Comparison of ENCODE assay signal across 8 mouse cellular contexts in the genomic region with DNA sequence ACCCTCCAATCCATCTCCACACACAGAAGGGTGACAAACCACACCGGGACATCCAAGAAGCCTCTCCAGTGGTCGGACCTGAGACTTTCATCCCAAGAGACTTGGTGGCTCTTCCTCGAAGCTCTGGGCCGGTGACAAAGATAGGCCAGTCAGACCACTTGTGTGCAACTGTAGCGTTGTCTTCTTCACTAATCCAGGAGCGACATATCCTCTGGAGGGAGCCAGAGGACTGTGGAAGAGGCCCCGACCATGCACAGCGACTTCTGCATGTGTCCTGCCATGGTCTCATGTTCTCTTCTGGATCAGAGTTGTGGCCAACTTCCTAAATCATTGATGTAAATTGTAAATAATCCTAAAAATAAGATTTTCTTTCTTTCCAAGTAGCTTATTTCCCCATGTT. TPM values are rescaled to one million over a fixed set of nuclear protein-coding genes. Genes with fewer than 3 reads are reported as not detected.
DNase-seq lines count a peak whose midpoint lies in the region; ATAC-seq and TF ChIP-seq lines count a peak whose summit lies in the region.

No protein-coding gene starts in this region.

- no peaks in the 10 kb centered on the region for H3K9me3 ChIP-seq in forebrain, postnatal 0 days (ENCODE audit: low read length)
- H3K9me3 ChIP-seq in forebrain, embryonic 11.5 days (ENCODE audit: control insufficient read depth, low read length) = no peaks in the 10 kb centered on the region

- 69% methylated on average over 8 of the region's 8 CpGs for WGBS in forebrain, postnatal 0 days
- 66% methylated on average over 8 of the region's 8 CpGs for WGBS in forebrain, embryonic 11.5 days

- DNase-seq in forebrain, postnatal 0 days = peak; percentile 48
- no peak for DNase-seq in forebrain, embryonic 11.5 days (ENCODE audit: low spot score)
- peak; percentile 71 for DNase-seq in CD4-positive, CD25-positive, alpha-beta regulatory T cell, adult 2 months (ENCODE audit: low read depth, low spot score)
- DNase-seq in heart, postnatal 10 days = peak; percentile 61 to 75
- DNase-seq in left cerebral cortex, adult 2 months (ENCODE audit: extremely low spot score in 1 of 2, low spot score in 2 of 2) = peak; percentile 66 to 77
- peak; percentile 62 to 66 for DNase-seq in thymus, postnatal 36 days

- no peaks in the 10 kb centered on the region for H3K36me3 ChIP-seq in forebrain, postnatal 0 days (ENCODE audit: insufficient read depth)
- H3K36me3 ChIP-seq in forebrain, embryonic 11.5 days (ENCODE audit: control insufficient read depth, insufficient read depth, low read length) = no peaks in the 10 kb centered on the region

- no peak overlapping the region for H3K4me3 ChIP-seq in forebrain, postnatal 0 days (ENCODE audit: low read depth, low read length)
- no peak overlapping the region for H3K4me3 ChIP-seq in forebrain, embryonic 11.5 days (ENCODE audit: low read depth, low read length)
- no peak overlapping the region for H3K4me3 ChIP-seq in left cerebral cortex, adult 2 months

- H3K4me1 ChIP-seq in forebrain, postnatal 0 days (ENCODE audit: insufficient read depth) = no peaks in the 10 kb centered on the region
- H3K4me1 ChIP-seq in forebrain, embryonic 11.5 days (replicated peaks; ENCODE audit: control insufficient read depth, insufficient read depth, low read length) = no peaks in the 10 kb centered on the region

- TF ChIP-seq CTCF in forebrain, postnatal 0 days (IDR thresholded peaks at IDR 0.05; ENCODE audit: low read depth) = peak; percentile 66
- TF ChIP-seq CTCF in left cerebral cortex, adult 2 months (IDR thresholded peaks at IDR 0.05) = peak; percentile 78

- H3K4me2 ChIP-seq in forebrain, postnatal 0 days (ENCODE audit: low read depth) = no peak overlapping the region
- no peak overlapping the region for H3K4me2 ChIP-seq in forebrain, embryonic 11.5 days (ENCODE audit: low read depth, low read length, severe bottlenecking)

- 0 out of 2 replicates have a peak, but pooled peaks have one; percentile 63 for ATAC-seq in forebrain, postnatal 0 days
- ATAC-seq in forebrain, embryonic 11.5 days (replicated peaks; ENCODE audit: low FRiP score) = no peak
- ATAC-seq in common myeloid progenitor, adult 5-6 weeks (replicated peaks; ENCODE audit: low read depth, poor library complexity, severe bottlenecking) = peak; percentile 95
- peak; percentile 71; the same call in 1 of the 2 replicates for ATAC-seq in neutrophil, adult 5-6 weeks (ENCODE audit: extremely low read depth, insufficient number of reproducible peaks, low FRiP score, poor library complexity, severe bottlenecking)

- no peaks in the 10 kb centered on the region for H3K27me3 ChIP-seq in forebrain, postnatal 0 days (ENCODE audit: insufficient read depth, low read length)
- no peaks in the 10 kb centered on the region for H3K27me3 ChIP-seq in forebrain, embryonic 11.5 days (ENCODE audit: control insufficient read depth, insufficient read depth, low read length)

- intact Hi-C loops in heart, postnatal 10 days (cut with DNase I) = loop anchor here (5.0 to 10.0 kb wide), 4 partner anchors 318 to 1088 kb away; partner anchors contain the start of gene Foxf2
- intact Hi-C loops in left cerebral cortex, adult 2 months (cut with DNase I) = loop anchor here (2.0 to 10.0 kb wide), 4 partner anchors 296 to 1092 kb away; no protein-coding TSS in a partner anchor

- H3K9ac ChIP-seq in forebrain, postnatal 0 days = no peak overlapping the region
- H3K9ac ChIP-seq in forebrain, embryonic 11.5 days (ENCODE audit: low read length) = no peak overlapping the region

- no peak overlapping the region for H3K27ac ChIP-seq in forebrain, postnatal 0 days (ENCODE audit: low read depth, low read length)
- no peak overlapping the region for H3K27ac ChIP-seq in forebrain, embryonic 11.5 days (ENCODE audit: low read depth, low read length)
- no peak overlapping the region for H3K27ac ChIP-seq in left cerebral cortex, adult 2 months

RNA-seq across cellular contexts. Expression of gene Uqcrfs1, which starts 21.6 kb away (rescaled TPM):
- 211 and 223 TPM in 2 replicates for total RNA-seq in forebrain, postnatal 0 days (2014; rRNA removed)
- polyA plus RNA-seq in forebrain, postnatal 0 days (2015; fragmentation: Nextera tagmentation; extraction: Ambion mirVana) = 304 and 309 TPM in 2 replicates
- polyA plus RNA-seq in forebrain, embryonic 11.5 days (2014; fragmentation: Nextera tagmentation; extraction: Ambion mirVana) = 234 and 249 TPM in 2 replicates
- 92.1 and 118 TPM in 2 replicates for total RNA-seq in common myeloid progenitor, adult 5-6 weeks (2017)
- total RNA-seq in heart, postnatal 10 days (2021) = 100 to 1,000 TPM; 880 to 896 TPM
- 100 to 1,000 TPM; 138 to 149 TPM for total RNA-seq in left cerebral cortex, adult 2 months (2021)
- total RNA-seq in neutrophil, adult 5-6 weeks (2017) = 51.8 and 57.1 TPM in 2 replicates
